Mouse (Mus musculus) lung, embryonic 14.5 days (tissue): Measurements from ENCODE around the gene Rph3al. TPM values are rescaled to one million over a fixed set of nuclear protein-coding genes. Genes with fewer than 3 reads are reported as not detected.

Experiments used
- ATAC-seq: fragments of 200-750 bp; cut with Nextera tagmentation; 2 replicates; pipeline ENCODE4 v1.8.0; 2017; ENCODE audit warnings: mild to moderate bottlenecking, moderate TSS enrichment, moderate library complexity; ENCODE audit not compliant: insufficient read depth
- DNase-seq: peaks from one replicate; pipeline ENCODE4 v3.0.0-alpha.2; 2015
- H3K27ac ChIP-seq: fragments of 300-500 bp; sonication (generic); 2 replicates; pipeline ENCODE4 v1.5.1; 2014; ENCODE audit warnings: low read depth, mild to moderate bottlenecking, moderate library complexity
- H3K27me3 ChIP-seq: fragments of 300-500 bp; sonication (generic); 2 replicates; pipeline ENCODE4 v1.6.1; 2014; ENCODE audit warnings: low read length, control low read depth; ENCODE audit not compliant: insufficient read depth
- H3K36me3 ChIP-seq: fragments of 300-500 bp; sonication (generic); 2 replicates; pipeline ENCODE4 v1.6.1; 2014; ENCODE audit warnings: control low read depth; ENCODE audit not compliant: insufficient read depth
- H3K4me1 ChIP-seq: fragments of 300-500 bp; sonication (generic); 2 replicates; pipeline ENCODE4 v1.6.1; 2014; ENCODE audit warnings: antibody characterized with exemption, control low read depth; ENCODE audit not compliant: insufficient read depth
- H3K4me2 ChIP-seq: fragments of 300-500 bp; sonication (generic); 2 replicates; pipeline ENCODE4 v1.6.1; 2014; ENCODE audit warnings: mild to moderate bottlenecking
- H3K4me3 ChIP-seq: fragments of 300-500 bp; sonication (generic); 2 replicates; pipeline ENCODE4 v1.5.1; 2014; ENCODE audit warnings: low read depth, low read length
- H3K9ac ChIP-seq: fragments of 300-500 bp; sonication (generic); 2 replicates; pipeline ENCODE4 v1.6.1; 2014
- H3K9me3 ChIP-seq: fragments of 300-500 bp; sonication (generic); 2 replicates; pipeline ENCODE4 v1.6.1; 2016; ENCODE audit warnings: low read depth, low read length, control low read depth
- CTCF ChIP-seq: IDR thresholded peaks from 2 replicates; pipeline ENCODE4 v1.5.1; 2016; ENCODE audit warnings: antibody characterized with exemption, low read depth
- WGBS: fragments of 180-500 bp; shearing (Covaris S2); extraction: QIAGEN DNeasy Blood & Tissue Kit; methylation state at CpG from one replicate; pipeline ENCODE4 v1.1.7; 2014; 5-methylcytosine and 5-hydroxymethylcytosine counted together
- polyA plus RNA-seq: library from polyadenylated mRNA; unstranded; fragments of >200 nt; fragmentation: Nextera tagmentation; extraction: Ambion mirVana; gene quantifications from 2 replicates; pipeline ENCODE4 v1.2.1, GENCODE M21; 2014

Rph3al gene
- polyA plus RNA-seq, 1 experiment from 2014 or later, result 5.3 TPM

DNA sequence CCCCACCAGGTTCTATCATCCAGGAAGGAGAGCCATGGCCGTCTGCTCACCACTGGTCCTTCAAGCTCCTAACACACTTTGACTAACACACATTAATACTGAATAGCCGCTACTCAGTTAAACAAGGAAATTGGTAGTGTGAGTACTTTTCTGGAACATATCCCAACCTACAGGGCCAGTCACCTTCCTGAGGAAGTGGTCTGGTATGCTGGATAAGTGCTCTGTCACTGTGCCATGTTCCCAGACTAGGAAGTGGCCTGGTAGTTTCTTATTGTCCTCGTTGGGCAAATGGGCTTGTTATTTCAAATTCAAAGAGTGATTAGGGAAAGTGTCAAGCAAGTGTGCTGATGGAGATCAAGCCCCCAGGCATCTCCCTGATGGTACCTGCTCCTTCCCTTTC is 80.4 kb downstream of the Rph3al start:
- ATAC-seq (no peak), DNase-seq (peak; percentile 45)
- H3K4me3 ChIP-seq, result no peak overlapping the region
- H3K36me3 ChIP-seq, result no peaks in the 10 kb centered on the region
- H3K27ac ChIP-seq, result 0 out of 2 replicates have a peak overlapping the region, but pooled peaks have one; percentile 12
- H3K9me3 ChIP-seq, result no peaks in the 10 kb centered on the region
- H3K27me3 ChIP-seq, result no peaks in the 10 kb centered on the region
- 48% methylated on average over 3 of the region's 3 CpGs for WGBS
- peaks cover 13% of the 10 kb centered on the region; the same call in 1 of the 2 replicates for H3K4me1 ChIP-seq
- H3K4me2 ChIP-seq, result no peak overlapping the region
- H3K9ac ChIP-seq, result no peak overlapping the region
- TF ChIP-seq CTCF, result no peak

- no peak for TF ChIP-seq CTCF
- no peak for ATAC-seq
- WGBS, result 75% methylated on average over 7 of the region's 7 CpGs
These were observed 83.9 kb downstream of the Rph3al start for GRCm38 (mm10) chr11:75854327-75854726.

DNA sequence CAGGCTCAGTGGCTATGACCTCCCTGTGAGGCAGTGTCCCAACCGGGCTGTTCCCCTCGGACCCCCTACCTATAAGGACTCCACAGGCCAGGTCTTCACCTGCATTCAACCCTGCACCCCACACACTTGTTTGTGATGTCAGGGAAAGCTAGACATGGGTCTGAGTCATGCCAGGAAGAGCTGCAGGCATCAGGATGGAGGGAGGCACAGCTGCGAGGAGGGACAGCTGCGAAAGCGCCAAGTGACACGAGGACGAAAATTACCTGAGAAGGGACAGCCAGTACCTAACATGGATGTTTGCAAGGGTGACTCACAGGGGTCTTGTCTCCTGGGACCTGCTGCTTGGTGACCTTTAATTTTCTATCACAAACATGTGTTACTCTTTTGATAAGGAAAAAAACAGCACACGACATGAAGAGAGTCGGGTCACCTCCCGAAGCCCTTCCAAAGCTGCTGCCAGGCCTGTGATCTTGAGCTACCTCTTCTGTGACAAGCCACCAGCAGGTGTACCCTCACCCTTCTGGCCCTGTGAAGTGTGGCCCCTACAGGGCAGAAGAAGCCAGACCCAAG is 85.1 kb downstream of the Rph3al start:
- no peak overlapping the region for H3K27ac ChIP-seq
- ATAC-seq, result no peak
- no peak for TF ChIP-seq CTCF
- no peaks in the 10 kb centered on the region for H3K9me3 ChIP-seq
- H3K4me3 ChIP-seq, result no peak overlapping the region
- no peaks in the 10 kb centered on the region for H3K27me3 ChIP-seq
- H3K9ac ChIP-seq, result no peak overlapping the region
- no peak for DNase-seq
- no peaks in the 10 kb centered on the region for H3K4me1 ChIP-seq
- no peaks in the 10 kb centered on the region for H3K36me3 ChIP-seq
- no peak overlapping the region for H3K4me2 ChIP-seq
- 67% methylated on average over 10 of the region's 10 CpGs for WGBS

More at GRCm38 (mm10) chr11:75854327-75854726, 83.9 kb downstream of the Rph3al start:
- Histone ChIP-seq H3K36me3 (no peaks in the 10 kb centered on the region), H3K27me3 (no peaks in the 10 kb centered on the region), H3K4me3 (no peak overlapping the region), H3K27ac (no peak overlapping the region), H3K4me2 (no peak overlapping the region), H3K9ac (no peak overlapping the region), H3K9me3 (no peaks in the 10 kb centered on the region), H3K4me1 (no peaks in the 10 kb centered on the region)
- no peak for DNase-seq

DNA sequence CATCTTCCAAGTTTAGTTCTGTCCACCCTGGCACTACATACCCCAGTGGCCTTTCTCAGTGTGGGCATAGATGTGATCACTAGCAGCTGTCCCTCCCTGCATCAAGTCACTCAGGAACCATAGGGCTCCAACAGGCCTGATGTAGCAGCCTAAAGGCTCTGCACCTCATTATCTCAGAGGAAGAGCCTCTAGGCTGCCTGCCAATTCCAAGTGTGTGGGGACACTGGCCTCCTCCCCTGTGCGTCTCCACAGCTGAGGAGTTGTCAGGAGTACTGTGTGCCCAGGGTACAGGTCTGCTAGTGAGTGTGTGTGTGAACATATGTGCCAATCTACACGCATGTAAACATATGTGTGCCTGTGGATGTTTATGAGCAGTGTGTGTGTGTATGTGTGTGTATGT is 85.7 kb downstream of the Rph3al start:
- WGBS, result 54% methylated on average over 2 of the region's 2 CpGs
- H3K4me1 ChIP-seq, result no peaks in the 10 kb centered on the region
- TF ChIP-seq CTCF, result no peak
- H3K4me3 ChIP-seq, result no peak overlapping the region
- peak; percentile 31; the same call in 1 of the 2 replicates for ATAC-seq
- no peak overlapping the region for H3K4me2 ChIP-seq
- H3K27ac ChIP-seq, result no peak overlapping the region
- H3K27me3 ChIP-seq, result no peaks in the 10 kb centered on the region
- H3K9me3 ChIP-seq, result no peaks in the 10 kb centered on the region
- H3K36me3 ChIP-seq, result no peaks in the 10 kb centered on the region
- peak; percentile 76 for DNase-seq
- no peak overlapping the region for H3K9ac ChIP-seq

GRCm38 (mm10) chr11:75849552-75849951 is 88.7 kb downstream of the Rph3al start:
- 78% methylated on average over 6 of the region's 6 CpGs for WGBS
- Histone ChIP-seq H3K4me1 (no peaks in the 10 kb centered on the region), H3K4me3 (no peak overlapping the region), H3K9ac (no peak overlapping the region), H3K27ac (no peak overlapping the region), H3K9me3 (no peaks in the 10 kb centered on the region), H3K4me2 (no peak overlapping the region), H3K27me3 (no peaks in the 10 kb centered on the region), H3K36me3 (no peaks in the 10 kb centered on the region)
- TF ChIP-seq CTCF, result no peak
- DNase-seq (no peak), ATAC-seq (no peak)

- Histone ChIP-seq H3K27ac (no peak overlapping the region), H3K27me3 (no peaks in the 10 kb centered on the region), H3K4me2 (no peak overlapping the region), H3K9me3 (no peaks in the 10 kb centered on the region), H3K36me3 (no peaks in the 10 kb centered on the region), H3K9ac (no peak overlapping the region), H3K4me1 (no peaks in the 10 kb centered on the region), H3K4me3 (no peak overlapping the region)
- ATAC-seq, result no peak
- 35% methylated on average over 7 of the region's 7 CpGs for WGBS
- DNase-seq, result no peak
- no peak for TF ChIP-seq CTCF
These were observed 91.6 kb downstream of the Rph3al start for GRCm38 (mm10) chr11:75846589-75846988.

DNA sequence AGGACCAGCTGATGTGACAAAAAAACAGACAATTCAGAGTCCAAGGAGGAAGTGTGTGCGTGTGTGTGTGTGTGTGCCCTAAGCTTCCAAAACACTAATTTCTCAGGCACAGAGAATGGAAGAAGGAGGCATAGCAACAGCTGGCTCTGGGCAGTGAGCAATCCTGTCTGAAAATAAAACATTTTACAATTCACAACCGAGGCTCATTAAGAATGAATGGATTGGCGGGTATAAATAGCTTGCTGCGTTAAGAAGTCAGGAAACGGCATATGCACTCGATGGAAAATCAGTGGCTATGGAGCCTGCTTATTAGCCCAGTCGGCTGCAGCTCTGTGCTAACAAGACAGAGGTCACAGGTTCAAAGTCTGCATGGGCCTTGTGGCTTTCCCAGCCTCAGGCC is 92.6 kb downstream of the Rph3al start:
- 46% methylated on average over 7 of the region's 7 CpGs for WGBS

More for the DNA sequence above, 92.6 kb downstream of the Rph3al start:
- no peak for ATAC-seq
- Histone ChIP-seq H3K4me2 (no peak overlapping the region), H3K27ac (no peak overlapping the region), H3K27me3 (no peaks in the 10 kb centered on the region), H3K4me3 (no peak overlapping the region), H3K9me3 (no peaks in the 10 kb centered on the region), H3K36me3 (no peaks in the 10 kb centered on the region), H3K9ac (no peak overlapping the region), H3K4me1 (no peaks in the 10 kb centered on the region)
- DNase-seq, result no peak
- no peak for TF ChIP-seq CTCF
